Mouse (Mus musculus) cortical plate, adult 2 months (tissue): Measurements from ENCODE around the gene Chd9. TPM values are rescaled to one million over a fixed set of nuclear protein-coding genes. Genes with fewer than 3 reads are reported as not detected.

Source experiments
- H3K27ac ChIP-seq: fragments of 200-500 bp; 2 replicates; pipeline ENCODE4 v1.5.1; 2012; ENCODE audit warnings: low read length, control low read depth, inconsistent platforms; ENCODE audit not compliant: insufficient read depth
- H3K4me1 ChIP-seq: fragments of 200-500 bp; 2 replicates; pipeline ENCODE4 v1.6.1; 2011; ENCODE audit warnings: low read length; ENCODE audit not compliant: control insufficient read depth, insufficient read depth
- H3K4me3 ChIP-seq: fragments of 200-500 bp; 2 replicates; pipeline ENCODE4 v1.5.1; 2011; ENCODE audit warnings: mild to moderate bottlenecking, low read length, control low read depth; ENCODE audit not compliant: insufficient read depth
- CTCF ChIP-seq: fragments of 200-500 bp; IDR thresholded peaks from 2 replicates; pipeline ENCODE4 v1.5.1; 2011; ENCODE audit warnings: mild to moderate bottlenecking, control low read depth, low read length; ENCODE audit not compliant: insufficient read depth; ENCODE audit errors: extremely low read depth
- POLR2A ChIP-seq: fragments of 200-500 bp; IDR thresholded peaks from 2 replicates; pipeline ENCODE4 v1.6.1; 2011; ENCODE audit warnings: mild to moderate bottlenecking, low read length, control low read depth; ENCODE audit not compliant: insufficient read depth; ENCODE audit errors: extremely low read depth
- polyA plus RNA-seq: library from polyadenylated mRNA; depleted of rRNA; stranded (reverse); fragments of >200 nt; gene quantifications from 2 replicates; pipeline ENCODE4 v1.2.3, GENCODE M21; 2012

Gene Chd9
- polyA plus RNA-seq, 1 experiment = 291 TPM

GRCm38 (mm10) chr8:90856171-90856570 is 28.0 kb downstream of the Chd9 start:
- Histone ChIP-seq H3K4me3 (no peak overlapping the region), H3K4me1 (peaks cover 3% of the 10 kb centered on the region; the same call in 1 of the 2 replicates), H3K27ac (no peak overlapping the region)
- TF ChIP-seq CTCF (no peak), POLR2A (no peak)

- no peak overlapping the region for H3K4me3 ChIP-seq
- peaks cover 3% of the 10 kb centered on the region; the same call in 1 of the 2 replicates for H3K4me1 ChIP-seq
- TF ChIP-seq CTCF (no peak), POLR2A (no peak)
- no peak overlapping the region for H3K27ac ChIP-seq
These were observed 28.8 kb downstream of the Chd9 start for GRCm38 (mm10) chr8:90856952-90857351.

- H3K27ac ChIP-seq = no peak overlapping the region
- TF ChIP-seq POLR2A (no peak), CTCF (no peak)
- H3K4me3 ChIP-seq = no peak overlapping the region
- H3K4me1 ChIP-seq = peaks cover 3% of the 10 kb centered on the region; the same call in 1 of the 2 replicates
These were observed 29.9 kb downstream of the Chd9 start for GRCm38 (mm10) chr8:90858071-90858470.

GRCm38 (mm10) chr8:90861266-90861944 is 33.3 kb downstream of the Chd9 start:
- Histone ChIP-seq H3K4me3 (no peak overlapping the region), H3K4me1 (no peaks in the 10 kb centered on the region), H3K27ac (peak overlapping the region; percentile 32; the same call in 1 of the 2 replicates)
- TF ChIP-seq POLR2A (no peak), CTCF (no peak)

DNA sequence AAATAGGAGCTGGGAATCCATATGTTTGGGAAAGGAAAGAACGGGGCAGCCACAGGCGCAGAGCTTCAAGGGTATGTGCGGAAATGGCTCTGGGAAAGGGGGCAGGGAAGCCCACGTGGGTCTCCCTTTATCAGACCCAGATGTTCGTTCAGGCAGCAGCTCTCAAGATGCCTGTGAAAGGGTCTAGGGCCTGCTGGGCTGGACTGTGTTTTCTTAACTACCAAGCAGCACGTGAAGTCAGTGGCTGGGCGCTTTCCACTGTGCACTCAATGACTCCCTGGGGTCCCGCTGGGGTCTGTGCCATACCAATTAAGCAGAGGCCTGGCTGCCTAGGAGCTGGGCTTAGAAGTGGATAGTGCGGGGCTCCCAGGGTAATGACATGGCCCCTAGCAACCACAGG is 33.9 kb downstream of the Chd9 start:
- Histone ChIP-seq H3K4me3 (no peak overlapping the region), H3K27ac (peak overlapping the region; percentile 32; the same call in 1 of the 2 replicates), H3K4me1 (no peaks in the 10 kb centered on the region)
- TF ChIP-seq POLR2A (no peak), CTCF (no peak)

DNA sequence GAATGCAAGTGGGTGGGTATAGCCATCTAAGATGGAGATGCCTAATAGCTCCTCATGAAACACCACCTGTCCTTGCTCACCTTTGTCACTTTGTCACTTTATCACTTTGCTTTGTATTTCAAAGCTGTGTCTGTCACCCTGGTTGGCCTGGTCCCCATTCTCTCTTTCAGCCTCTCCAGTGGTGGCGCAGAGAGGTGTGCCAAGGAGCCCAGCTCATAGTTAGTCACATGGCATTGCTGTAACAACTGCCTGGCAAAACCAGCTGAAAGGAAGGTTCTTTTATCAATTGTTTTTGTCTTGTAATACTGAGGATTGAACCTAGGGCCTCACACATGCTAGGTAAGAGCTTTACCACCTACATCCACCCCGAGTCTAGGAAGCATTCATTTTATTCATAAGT is 38.9 kb downstream of the Chd9 start:
- Histone ChIP-seq H3K4me3 (no peak overlapping the region), H3K4me1 (peaks cover 17% of the 10 kb centered on the region), H3K27ac (no peak overlapping the region)
- TF ChIP-seq CTCF = no peak
- TF ChIP-seq POLR2A = no peak

DNA sequence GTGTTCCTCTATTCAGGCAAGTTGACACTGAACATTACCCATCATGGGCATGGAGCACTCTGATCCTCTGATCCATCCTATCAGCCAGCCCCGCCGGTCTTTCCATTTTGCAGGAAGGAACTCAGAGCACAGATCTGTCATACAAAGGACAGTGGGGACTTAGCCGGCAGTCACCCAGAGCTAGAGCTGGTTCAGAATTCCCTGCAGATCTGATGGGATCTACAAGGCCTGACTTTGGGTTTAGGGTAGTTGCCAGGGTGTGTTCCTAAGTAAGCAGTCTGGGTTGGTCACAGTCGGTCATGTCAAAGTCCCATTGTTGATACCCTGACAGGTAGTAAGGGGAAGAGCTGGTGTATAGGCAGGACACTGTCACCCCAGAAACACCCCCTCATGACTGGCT is 39.8 kb downstream of the Chd9 start:
- no peak overlapping the region for H3K4me3 ChIP-seq
- peaks cover 17% of the 10 kb centered on the region for H3K4me1 ChIP-seq
- TF ChIP-seq CTCF (no peak), POLR2A (no peak)
- peak overlapping the region; percentile 20 for H3K27ac ChIP-seq

GRCm38 (mm10) chr8:90868334-90868733 is 40.2 kb downstream of the Chd9 start:
- Histone ChIP-seq H3K4me1 (peaks cover 17% of the 10 kb centered on the region), H3K4me3 (no peak overlapping the region), H3K27ac (peak overlapping the region; percentile 95)
- TF ChIP-seq POLR2A (no peak), CTCF (no peak)

- TF ChIP-seq POLR2A (no peak), CTCF (no peak)
- Histone ChIP-seq H3K27ac (peak overlapping the region; percentile 95), H3K4me1 (peaks cover 17% of the 10 kb centered on the region), H3K4me3 (no peak overlapping the region)
These were observed 41.1 kb downstream of the Chd9 start for GRCm38 (mm10) chr8:90869071-90869919.
